Mouse (Mus musculus) c-Kit-positive CD71-positive TER-119-positive erythroid progenitor cells, embryonic 14.5 days (primary cell): ENCODE results near the gene Fut8.
"Not testable (repeated sequence)": the region's sequence is repeated elsewhere in the genome, so short reads cannot be mapped to it uniquely, and the experiment has no call there.

Experiments
- DNase-seq: peaks from one replicate; pipeline ENCODE4 v3.0.0-alpha.2; 2013; ENCODE audit warnings: low spot score

The Fut8 gene

DNA sequence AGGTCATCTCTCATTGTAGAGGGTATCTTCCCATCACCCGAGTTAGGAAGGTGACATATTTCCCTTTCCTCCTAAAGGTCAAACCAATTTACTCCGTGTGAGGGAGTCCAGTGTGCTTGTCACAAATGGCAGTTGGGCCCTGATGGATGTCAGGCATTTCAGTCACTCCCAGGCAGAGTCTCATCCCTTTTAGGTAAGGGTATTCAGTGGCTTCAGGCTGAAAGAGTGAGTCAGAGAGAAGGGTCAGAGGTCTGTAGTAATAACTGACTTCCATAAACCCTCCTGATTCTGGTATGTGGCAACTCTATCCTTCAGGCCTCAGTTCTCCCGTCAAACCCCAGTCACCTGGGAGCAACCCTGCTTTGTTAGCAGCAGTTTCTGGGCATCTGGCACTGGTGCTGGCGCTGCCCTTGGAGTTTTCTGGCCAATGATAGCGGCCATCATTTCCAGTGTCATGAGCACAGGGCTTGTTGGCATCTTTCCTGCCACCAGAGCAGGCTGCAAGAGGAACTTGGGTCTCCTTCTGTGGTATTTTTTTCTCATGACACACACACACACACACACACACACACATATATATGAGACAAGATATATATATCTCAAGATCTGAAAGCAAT is 262.6 kb downstream of the Fut8 start:
- no peak for DNase-seq

GRCm38 (mm10) chr12:77501466-77502240 is 263.7 kb downstream of the Fut8 start:
- no peak for DNase-seq

DNA sequence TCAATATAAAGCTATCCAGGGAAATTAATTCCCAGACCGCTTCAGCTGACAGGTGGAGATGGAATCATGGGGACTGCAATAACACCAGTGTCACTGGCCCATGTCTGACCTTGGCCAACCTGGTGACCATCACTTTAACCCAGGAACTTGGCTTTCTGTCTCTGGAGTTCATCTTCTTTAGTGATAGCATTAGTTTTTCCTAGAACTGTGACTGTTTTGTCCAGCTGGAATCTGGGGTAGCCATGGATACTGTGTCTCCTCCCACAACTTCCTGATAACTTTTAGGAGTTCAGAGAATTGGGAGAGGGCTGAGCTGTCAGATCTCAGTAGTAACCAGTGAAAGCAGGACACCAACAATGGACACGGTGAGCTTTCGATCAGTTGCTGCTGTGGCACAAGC is 264.3 kb downstream of the Fut8 start:
- DNase-seq: no peak

DNA sequence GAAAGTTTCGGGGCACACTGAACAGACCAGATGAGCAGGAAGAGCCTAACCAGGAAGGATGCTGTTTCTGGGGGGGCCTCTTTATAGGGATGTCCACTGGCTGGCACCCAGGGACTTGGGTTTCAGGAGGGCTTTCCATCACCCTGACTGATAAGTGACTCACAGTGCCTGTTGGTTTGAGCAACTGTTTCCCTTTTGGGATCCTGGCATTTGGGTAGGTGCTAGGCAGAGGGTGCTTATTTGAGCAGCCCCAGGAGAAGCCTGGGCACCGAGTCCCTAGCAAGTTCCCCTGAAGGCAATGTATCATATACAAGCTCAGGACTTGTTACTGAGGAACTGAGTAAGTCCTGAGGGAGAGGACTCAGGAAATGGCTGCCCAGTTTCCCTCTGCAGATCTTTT is 267.5 kb downstream of the Fut8 start:
- DNase-seq: no peak

DNA sequence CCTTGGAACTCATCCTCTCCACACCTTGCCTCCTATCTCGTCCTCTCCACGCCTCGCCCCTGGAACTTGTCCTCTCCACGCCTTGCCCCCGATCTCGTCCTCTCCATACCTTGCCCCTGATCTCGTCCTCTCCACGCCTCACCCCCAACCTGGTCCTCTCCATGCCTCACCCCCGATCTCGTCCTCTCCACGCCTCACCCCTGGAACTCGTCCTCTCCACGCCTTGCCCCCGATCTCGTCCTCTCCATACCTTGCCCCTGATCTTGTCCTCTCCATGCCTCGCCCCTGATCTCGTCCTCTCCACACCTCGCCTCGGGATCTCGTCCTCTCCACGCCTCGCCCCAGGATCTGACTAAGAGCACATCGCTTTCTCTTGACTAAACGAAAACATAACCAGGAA is 269.8 kb downstream of the Fut8 start:
- DNase-seq: no peak

DNA sequence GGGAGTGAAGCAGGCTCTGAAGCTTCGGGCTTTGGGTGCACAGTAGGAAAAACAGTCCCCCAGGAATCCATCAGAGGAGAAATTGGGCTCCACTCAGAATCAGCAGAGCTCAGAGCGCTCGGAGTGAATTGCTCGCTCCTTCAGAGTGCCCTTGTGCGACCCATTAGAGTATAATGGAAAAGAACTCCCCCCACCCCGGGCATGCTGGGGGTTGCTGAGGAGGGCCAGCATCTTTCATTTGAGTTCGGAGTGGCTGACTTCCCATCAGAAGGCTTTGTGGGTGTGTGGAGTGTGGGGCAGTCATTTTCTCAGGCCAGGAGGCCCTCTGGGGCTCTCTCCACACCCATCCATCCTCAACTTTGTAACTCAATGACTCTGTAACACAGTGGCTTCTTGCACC is 272.8 kb downstream of the Fut8 start:
- DNase-seq: no peak

GRCm38 (mm10) chr12:77511206-77511605 is 273.3 kb downstream of the Fut8 start:
- no peak for DNase-seq

- DNase-seq: no peak
Measured at GRCm38 (mm10) chr12:77511631-77512030, 273.7 kb downstream of the Fut8 start.

GRCm38 (mm10) chr12:77516805-77517204 is 278.9 kb downstream of the Fut8 start:
- DNase-seq: no peak

GRCm38 (mm10) chr12:77517691-77518090 is 279.8 kb downstream of the Fut8 start:
- DNase-seq: no peak

DNA sequence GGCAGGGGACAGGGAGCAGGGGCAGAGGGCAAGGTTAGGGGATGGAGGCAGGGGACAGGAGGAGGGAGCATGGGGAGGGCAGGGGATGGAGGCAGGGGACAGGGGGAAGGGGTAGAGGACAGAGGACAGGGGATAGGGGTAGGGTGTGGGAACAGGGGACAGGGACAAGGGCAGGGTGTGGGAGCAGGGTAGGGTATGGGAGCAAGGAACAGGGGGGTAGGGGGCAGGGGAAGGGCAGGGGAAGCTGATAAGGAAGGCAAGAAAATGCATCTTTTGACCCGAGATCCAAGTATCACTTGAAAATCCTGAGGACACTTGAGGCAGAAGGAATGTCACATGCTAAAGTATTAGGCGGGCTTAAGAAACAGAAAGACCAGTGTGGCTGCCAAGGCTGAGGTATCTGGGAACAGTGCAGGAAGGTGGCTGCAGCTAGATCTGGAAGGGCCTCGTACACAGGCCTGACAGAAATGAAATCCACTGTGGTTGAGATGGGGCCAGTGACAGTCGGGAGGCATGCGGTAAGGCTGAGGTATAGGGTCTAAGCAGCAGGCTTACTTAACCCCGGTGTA is 281.7 kb downstream of the Fut8 start:
- no peak for DNase-seq

- not testable (repeated sequence) for DNase-seq
Measured at GRCm38 (mm10) chr12:77524014-77524413, 286.1 kb downstream of the Fut8 start.
